Mouse (Mus musculus) forebrain, embryonic 10.5 days (tissue): Measurements from ENCODE around the gene Wwc2. TPM values are rescaled to one million over a fixed set of nuclear protein-coding genes. Genes with fewer than 3 reads are reported as not detected.
A peak's percentile ranks its signal among the peaks of the same experiment; 100 is the strongest.

Experiments used
- DNase-seq: peaks from one replicate; pipeline ENCODE4 v3.0.0-alpha.2; 2017; ENCODE audit warnings: low spot score; ENCODE audit errors: extremely low spot score
- H3K27ac ChIP-seq: fragments of 300-500 bp; sonication (generic); 2 replicates; pipeline ENCODE4 v1.5.1; 2016; ENCODE audit warnings: mild to moderate bottlenecking
- H3K27me3 ChIP-seq: fragments of 300-500 bp; sonication (generic); 2 replicates; pipeline ENCODE4 v1.6.1; 2016; ENCODE audit warnings: mild to moderate bottlenecking; ENCODE audit not compliant: poor library complexity, severe bottlenecking
- H3K36me3 ChIP-seq: fragments of 300-500 bp; sonication (generic); replicated peaks from 2 replicates; pipeline ENCODE4 v1.6.1; 2016; ENCODE audit warnings: mild to moderate bottlenecking, moderate library complexity
- H3K4me1 ChIP-seq: fragments of 300-500 bp; sonication (generic); 2 replicates; pipeline ENCODE4 v1.6.1; 2016
- H3K4me3 ChIP-seq: fragments of 300-500 bp; sonication (generic); 2 replicates; pipeline ENCODE4 v1.5.1; 2016; ENCODE audit warnings: mild to moderate bottlenecking, moderate library complexity
- H3K9me3 ChIP-seq: fragments of 300-500 bp; sonication (generic); 2 replicates; pipeline ENCODE4 v1.6.1; 2016; ENCODE audit warnings: mild to moderate bottlenecking, moderate library complexity
- WGBS: fragments of 180-500 bp; shearing (Covaris S2); methylation state at CpG from one replicate; pipeline ENCODE4 v1.1.7; 2016; 5-methylcytosine and 5-hydroxymethylcytosine counted together
- polyA plus RNA-seq: library from polyadenylated mRNA; unstranded; fragments of >200 nt; fragmentation: Nextera tagmentation; extraction: Ambion mirVana; gene quantifications from 2 replicates; pipeline ENCODE4 v1.2.1, GENCODE M21; 2016

Wwc2 gene
- 7.8 and 8.5 TPM in 2 replicates for polyA plus RNA-seq

- H3K36me3 ChIP-seq = no peaks in the 10 kb centered on the region
- H3K4me3 ChIP-seq = peak within 1 kb of the TSS; percentile 90
- H3K27ac ChIP-seq = peak within 1 kb of the TSS; percentile 96
- H3K27me3 ChIP-seq = no peaks in the 10 kb centered on the region
- WGBS = 1% methylated on average over 33 of the region's 46 CpGs
- DNase-seq = peak; percentile 56
- H3K4me1 ChIP-seq = peaks cover 64% of the 10 kb centered on the region
- H3K9me3 ChIP-seq = no peaks in the 10 kb centered on the region
These were observed at the start of gene Wwc2 for GRCm38 (mm10) chr8:47990911-47991820. TSS of gene Wwc2 (minus strand) at chr8:47990924.

- Histone ChIP-seq H3K9me3 (no peaks in the 10 kb centered on the region), H3K4me1 (no peaks in the 10 kb centered on the region), H3K4me3 (no peak overlapping the region), H3K27me3 (no peaks in the 10 kb centered on the region), H3K36me3 (no peaks in the 10 kb centered on the region), H3K27ac (no peak overlapping the region)
- no peak for DNase-seq
- WGBS = 82% methylated on average over 7 of the region's 7 CpGs
These were observed 47.7 kb upstream of the Wwc2 start for GRCm38 (mm10) chr8:48038261-48038934.

- Histone ChIP-seq H3K4me3 (no peak overlapping the region), H3K27me3 (no peaks in the 10 kb centered on the region), H3K27ac (no peak overlapping the region), H3K4me1 (no peaks in the 10 kb centered on the region), H3K9me3 (no peaks in the 10 kb centered on the region), H3K36me3 (no peaks in the 10 kb centered on the region)
- no peak for DNase-seq
- 53% methylated on average over 2 of the region's 2 CpGs for WGBS
These were observed 41.3 kb upstream of the Wwc2 start for GRCm38 (mm10) chr8:48032046-48032445.

- Histone ChIP-seq H3K27me3 (no peaks in the 10 kb centered on the region), H3K9me3 (no peaks in the 10 kb centered on the region), H3K27ac (no peak overlapping the region), H3K4me1 (no peaks in the 10 kb centered on the region), H3K4me3 (no peak overlapping the region), H3K36me3 (no peaks in the 10 kb centered on the region)
- 83% methylated on average over 1 of the region's 1 CpGs for WGBS
- no peak for DNase-seq
These were observed 39.9 kb upstream of the Wwc2 start for GRCm38 (mm10) chr8:48030667-48031066.

- DNase-seq = no peak
- 81% methylated on average over 11 of the region's 11 CpGs for WGBS
- H3K27ac ChIP-seq = no peak overlapping the region
- no peaks in the 10 kb centered on the region for H3K36me3 ChIP-seq
- no peaks in the 10 kb centered on the region for H3K4me1 ChIP-seq
- H3K9me3 ChIP-seq = peaks cover 3% of the 10 kb centered on the region; the same call in 1 of the 2 replicates
- H3K4me3 ChIP-seq = no peak overlapping the region
- no peaks in the 10 kb centered on the region for H3K27me3 ChIP-seq
These were observed 36.1 kb upstream of the Wwc2 start for GRCm38 (mm10) chr8:48026796-48027195.

GRCm38 (mm10) chr8:48023206-48023605 lies 32.5 kb upstream of the Wwc2 start:
- H3K27me3 ChIP-seq = no peaks in the 10 kb centered on the region
- DNase-seq = no peak
- H3K4me3 ChIP-seq = no peak overlapping the region
- H3K4me1 ChIP-seq = no peaks in the 10 kb centered on the region
- WGBS = 80% methylated on average over 8 of the region's 8 CpGs
- H3K27ac ChIP-seq = no peak overlapping the region
- no peaks in the 10 kb centered on the region for H3K36me3 ChIP-seq
- peaks cover 3% of the 10 kb centered on the region; the same call in 1 of the 2 replicates for H3K9me3 ChIP-seq

- Histone ChIP-seq H3K4me3 (no peak overlapping the region), H3K27me3 (no peaks in the 10 kb centered on the region), H3K9me3 (peaks cover 3% of the 10 kb centered on the region; the same call in 1 of the 2 replicates), H3K36me3 (no peaks in the 10 kb centered on the region), H3K27ac (no peak overlapping the region), H3K4me1 (no peaks in the 10 kb centered on the region)
- WGBS = 95% methylated on average over 2 of the region's 2 CpGs
- DNase-seq = no peak
These were observed 29.0 kb upstream of the Wwc2 start for GRCm38 (mm10) chr8:48019737-48020136.

- DNase-seq = peak; percentile 79
- Histone ChIP-seq H3K4me3 (no peak overlapping the region), H3K36me3 (no peaks in the 10 kb centered on the region), H3K4me1 (no peaks in the 10 kb centered on the region), H3K9me3 (no peaks in the 10 kb centered on the region; the same call in 1 of the 2 replicates), H3K27ac (no peak overlapping the region), H3K27me3 (no peaks in the 10 kb centered on the region)
- WGBS = 32% methylated on average over 8 of the region's 8 CpGs
These were observed 25.8 kb upstream of the Wwc2 start for GRCm38 (mm10) chr8:48016538-48016937.

- 90% methylated on average over 6 of the region's 6 CpGs for WGBS
- no peak overlapping the region for H3K27ac ChIP-seq
These were observed 23.7 kb upstream of the Wwc2 start for GRCm38 (mm10) chr8:48014386-48014785.

GRCm38 (mm10) chr8:48013281-48013680 lies 22.6 kb upstream of the Wwc2 start:
- no peaks in the 10 kb centered on the region for H3K27me3 ChIP-seq
- DNase-seq = no peak
- no peaks in the 10 kb centered on the region for H3K36me3 ChIP-seq
- H3K27ac ChIP-seq = no peak overlapping the region
- H3K9me3 ChIP-seq = no peaks in the 10 kb centered on the region; the same call in 1 of the 2 replicates
- H3K4me1 ChIP-seq = no peaks in the 10 kb centered on the region
- H3K4me3 ChIP-seq = no peak overlapping the region
- 91% methylated on average over 9 of the region's 9 CpGs for WGBS

More at GRCm38 (mm10) chr8:48014386-48014785, 23.7 kb upstream of the Wwc2 start:
- Histone ChIP-seq H3K9me3 (no peaks in the 10 kb centered on the region; the same call in 1 of the 2 replicates), H3K4me1 (no peaks in the 10 kb centered on the region), H3K4me3 (no peak overlapping the region), H3K27me3 (no peaks in the 10 kb centered on the region), H3K36me3 (no peaks in the 10 kb centered on the region)
- no peak for DNase-seq

- Histone ChIP-seq H3K36me3 (no peaks in the 10 kb centered on the region), H3K27ac (no peak overlapping the region), H3K9me3 (no peaks in the 10 kb centered on the region; the same call in 1 of the 2 replicates), H3K27me3 (no peaks in the 10 kb centered on the region), H3K4me3 (no peak overlapping the region), H3K4me1 (no peaks in the 10 kb centered on the region)
- 94% methylated on average over 10 of the region's 10 CpGs for WGBS
- no peak for DNase-seq
These were observed 21.1 kb upstream of the Wwc2 start for GRCm38 (mm10) chr8:48011871-48012270.

- no peak for DNase-seq
- Histone ChIP-seq H3K4me1 (no peaks in the 10 kb centered on the region), H3K27me3 (no peaks in the 10 kb centered on the region), H3K36me3 (no peaks in the 10 kb centered on the region), H3K4me3 (no peak overlapping the region), H3K9me3 (no peaks in the 10 kb centered on the region; the same call in 1 of the 2 replicates), H3K27ac (no peak overlapping the region)
- 81% methylated on average over 14 of the region's 14 CpGs for WGBS
These were observed 20.3 kb upstream of the Wwc2 start for GRCm38 (mm10) chr8:48010977-48011376.

- no peaks in the 10 kb centered on the region for H3K27me3 ChIP-seq
- WGBS = 90% methylated on average over 15 of the region's 15 CpGs
- no peaks in the 10 kb centered on the region for H3K9me3 ChIP-seq
- DNase-seq = no peak
- no peaks in the 10 kb centered on the region for H3K36me3 ChIP-seq
- H3K27ac ChIP-seq = no peak overlapping the region
- no peaks in the 10 kb centered on the region for H3K4me1 ChIP-seq
- no peak overlapping the region for H3K4me3 ChIP-seq
These were observed 18.7 kb upstream of the Wwc2 start for GRCm38 (mm10) chr8:48009399-48009798.
